Comparison of ENCODE assay signal across 8 mouse cellular contexts in the genomic region with DNA sequence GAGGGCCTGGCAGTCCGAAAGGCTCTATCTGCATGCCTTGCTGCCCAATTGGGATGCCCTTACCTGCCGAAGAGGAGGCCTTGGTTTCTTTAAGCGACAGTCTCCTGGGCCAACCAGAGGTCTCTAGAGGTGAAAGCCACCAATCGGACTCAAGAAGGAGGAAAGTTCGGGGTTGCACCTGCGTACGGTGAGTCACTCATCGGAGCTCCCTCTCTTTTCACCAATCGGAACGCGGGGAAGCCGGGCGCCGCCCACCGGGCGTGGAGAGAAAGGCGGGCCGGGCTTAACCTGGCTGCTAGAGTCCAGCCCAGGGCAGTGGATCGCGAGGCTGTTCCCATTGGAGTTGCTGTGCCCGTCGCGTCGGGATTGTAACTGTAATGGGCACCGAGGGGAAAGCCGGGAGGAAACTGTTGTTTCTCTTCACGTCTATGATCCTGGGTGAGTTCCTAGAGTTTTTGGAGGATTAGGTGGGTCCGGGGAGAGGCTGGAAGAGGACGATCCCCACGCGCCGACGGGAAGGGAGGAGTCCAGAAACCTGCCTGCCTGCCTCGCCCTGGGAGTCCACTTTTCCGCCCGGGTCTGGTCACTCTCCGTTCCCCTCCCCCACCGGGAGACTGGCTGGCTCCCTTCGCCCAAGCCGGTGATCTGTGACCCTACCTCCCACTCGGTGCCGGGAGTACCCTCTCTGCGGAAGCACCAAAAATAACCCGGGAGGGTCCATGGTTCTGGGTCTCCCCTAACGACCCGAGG. TPM values are rescaled to one million over a fixed set of nuclear protein-coding genes. Genes with fewer than 3 reads are reported as not detected.
A peak's percentile ranks its signal among the peaks of the same experiment; 100 is the strongest.
DNase-seq lines count a peak whose midpoint lies in the region; ATAC-seq lines count a peak whose summit lies in the region.

A gene (plus strand): TSS at position 272 of the 750 bp plus-strand sequence.

- H3K4me3 ChIP-seq in hindbrain, embryonic 13.5 days: peak within 1 kb of the TSS; percentile 39
- H3K4me3 ChIP-seq in midbrain, embryonic 16.5 days (ENCODE audit: low read depth, low read length): peak within 1 kb of the TSS; percentile 34
- H3K4me3 ChIP-seq in stomach, embryonic 16.5 days (replicated peaks; ENCODE audit: low read length): peak within 1 kb of the TSS; percentile 67

- peak; percentile 55 for DNase-seq in layer of hippocampus, adult 11-12 months (ENCODE audit: low spot score)
- DNase-seq in layer of hippocampus, postnatal 36 days: no peak
- DNase-seq in cerebellum, adult 9-10 months: peak; percentile 90
- DNase-seq in gastrocnemius, adult 18-20 months (ENCODE audit: low spot score): peak; percentile 30
- DNase-seq in liver: peak; percentile 82

- under 1% methylated on average over 46 of the region's 46 CpGs for WGBS in hindbrain, embryonic 13.5 days
- under 1% methylated on average over 45 of the region's 46 CpGs for WGBS in midbrain, embryonic 16.5 days
- WGBS in stomach, embryonic 16.5 days: under 1% methylated on average over 44 of the region's 46 CpGs

- no peaks in the 10 kb centered on the region for H3K36me3 ChIP-seq in hindbrain, embryonic 13.5 days
- no peaks in the 10 kb centered on the region for H3K36me3 ChIP-seq in midbrain, embryonic 16.5 days (ENCODE audit: control insufficient read depth, insufficient read depth, low read length)
- no peaks in the 10 kb centered on the region for H3K36me3 ChIP-seq in stomach, embryonic 16.5 days (ENCODE audit: control insufficient read depth, insufficient read depth, low read length)

- H3K27me3 ChIP-seq in hindbrain, embryonic 13.5 days: peaks cover 46% of the 10 kb centered on the region
- peaks cover 31% of the 10 kb centered on the region for H3K27me3 ChIP-seq in midbrain, embryonic 16.5 days (ENCODE audit: control insufficient read depth, insufficient read depth, low read depth, low read length)
- no peaks in the 10 kb centered on the region for H3K27me3 ChIP-seq in stomach, embryonic 16.5 days (ENCODE audit: control insufficient read depth, insufficient read depth, low read length)

- H3K4me2 ChIP-seq in hindbrain, embryonic 13.5 days: peak within 1 kb of the TSS; percentile 56
- H3K4me2 ChIP-seq in midbrain, embryonic 16.5 days (ENCODE audit: low read length): peak within 1 kb of the TSS; percentile 54
- H3K4me2 ChIP-seq in stomach, embryonic 16.5 days (ENCODE audit: low read depth, low read length): peak within 1 kb of the TSS; percentile 62

- H3K27ac ChIP-seq in hindbrain, embryonic 13.5 days: no peak within 1 kb of the TSS
- H3K27ac ChIP-seq in midbrain, embryonic 16.5 days (ENCODE audit: low read length): no peak within 1 kb of the TSS
- H3K27ac ChIP-seq in stomach, embryonic 16.5 days (ENCODE audit: low read length): peak within 1 kb of the TSS; percentile 92

- H3K9ac ChIP-seq in hindbrain, embryonic 13.5 days: peak within 1 kb of the TSS; percentile 56
- no peak within 1 kb of the TSS for H3K9ac ChIP-seq in midbrain, embryonic 16.5 days (ENCODE audit: low read depth, low read length)
- peak within 1 kb of the TSS; percentile 75 for H3K9ac ChIP-seq in stomach, embryonic 16.5 days (ENCODE audit: low read length)

- H3K4me1 ChIP-seq in hindbrain, embryonic 13.5 days (replicated peaks): peaks cover 10% of the 10 kb centered on the region
- 0 out of 2 replicates have a peak, but pooled peaks cover 3% of the 10 kb centered on the region for H3K4me1 ChIP-seq in midbrain, embryonic 16.5 days (ENCODE audit: control insufficient read depth, insufficient read depth, low read length)
- H3K4me1 ChIP-seq in stomach, embryonic 16.5 days (ENCODE audit: control insufficient read depth, insufficient read depth, low read length): peaks cover 23% of the 10 kb centered on the region; the same call in 1 of the 2 replicates

- H3K9me3 ChIP-seq in hindbrain, embryonic 13.5 days: no peaks in the 10 kb centered on the region
- H3K9me3 ChIP-seq in midbrain, embryonic 16.5 days (replicated peaks; ENCODE audit: control insufficient read depth, low read length, poor library complexity, severe bottlenecking): no peaks in the 10 kb centered on the region
- H3K9me3 ChIP-seq in stomach, embryonic 16.5 days (replicated peaks; ENCODE audit: control insufficient read depth, low read length): no peaks in the 10 kb centered on the region

- ATAC-seq in hindbrain, embryonic 13.5 days (ENCODE audit: low FRiP score): peak; percentile 65; the same call in 1 of the 2 replicates
- ATAC-seq in midbrain, embryonic 16.5 days: peak; percentile 80
- ATAC-seq in stomach, embryonic 16.5 days (ENCODE audit: insufficient read depth, low FRiP score): peak; percentile 90

RNA-seq across cellular contexts. Expression of the gene that starts here (rescaled TPM):
- total RNA-seq in layer of hippocampus, postnatal 36 days (2021): 1 to 10 TPM; 5.0 to 6.6 TPM
- total RNA-seq in gastrocnemius, adult 18-20 months (2021): 1 to 10 TPM; 3.7 to 7.0 TPM
- 12.2 and 13.3 TPM in 2 replicates for polyA plus RNA-seq in hindbrain, embryonic 13.5 days (2015; fragmentation: Nextera tagmentation; extraction: Ambion mirVana)
- 10.4 and 10.5 TPM in 2 replicates for polyA plus RNA-seq in midbrain, embryonic 16.5 days (2015; fragmentation: Nextera tagmentation; extraction: Ambion mirVana)
- polyA plus RNA-seq in stomach, embryonic 16.5 days (2015; fragmentation: Nextera tagmentation; extraction: Ambion mirVana): 137 and 162 TPM in 2 replicates

Comparison
In these comparisons a context has a peak if more than half of its experiments do, and no peak if none do; other contexts are left out.
1. DNase-seq: peak in layer of hippocampus, adult 11-12 months (single experiment), cerebellum, adult 9-10 months (single experiment), gastrocnemius, adult 18-20 months (single experiment) and liver (single experiment); none in layer of hippocampus, postnatal 36 days (0 of 2).
2. Peak in every context shown above with its lines, with median percentiles within 50 percentile points of each other: ATAC-seq, H3K4me2 ChIP-seq and H3K4me3 ChIP-seq.